Mouse (Mus musculus) ES-Bruce4 (cell line): ENCODE data around the gene Plcb4. TPM values are rescaled to one million over a fixed set of nuclear protein-coding genes. Genes with fewer than 3 reads are reported as not detected.
"Not testable (repeated sequence)": the region's sequence is repeated elsewhere in the genome, so short reads cannot be mapped to it uniquely, and the experiment has no call there.

Experiments
- H3K27ac ChIP-seq: 2 replicates; pipeline ENCODE4 v1.5.1; 2012; ENCODE audit warnings: low read length, inconsistent platforms; ENCODE audit not compliant: insufficient read depth
- H3K27me3 ChIP-seq: 2 replicates; pipeline ENCODE4 v1.6.1; 2012; ENCODE audit warnings: mild to moderate bottlenecking, low read length, inconsistent platforms; ENCODE audit not compliant: control insufficient read depth, poor library complexity, insufficient read depth, severe bottlenecking
- H3K36me3 ChIP-seq: 2 replicates; pipeline ENCODE4 v1.6.1; 2012; ENCODE audit warnings: inconsistent platforms, mild to moderate bottlenecking, low read length, moderate library complexity; ENCODE audit not compliant: control insufficient read depth, poor library complexity, insufficient read depth, severe bottlenecking
- H3K4me1 ChIP-seq: one replicate; pipeline ENCODE4 v1.8.1; 2011; ENCODE audit warnings: low read length; ENCODE audit not compliant: control insufficient read depth, insufficient read depth
- H3K4me3 ChIP-seq: 2 replicates; pipeline ENCODE4 v1.5.1; 2011; ENCODE audit warnings: low read depth, mild to moderate bottlenecking, low read length
- H3K9ac ChIP-seq: 2 replicates; pipeline ENCODE4 v1.6.1; 2012; ENCODE audit warnings: low read depth, mild to moderate bottlenecking, inconsistent platforms; ENCODE audit not compliant: poor library complexity, severe bottlenecking
- H3K9me3 ChIP-seq: replicated peaks from 2 replicates; pipeline ENCODE4 v1.6.1; 2012; ENCODE audit warnings: mild to moderate bottlenecking, low read length, inconsistent platforms; ENCODE audit not compliant: control insufficient read depth, poor library complexity, insufficient read depth, severe bottlenecking
- CTCF ChIP-seq: IDR thresholded peaks from one replicate; pipeline ENCODE4 v1.8.1; 2011; ENCODE audit warnings: low read depth, low read length
- EP300 ChIP-seq: IDR thresholded peaks from 2 replicates; pipeline ENCODE4 v1.6.1; 2011; ENCODE audit warnings: low read depth, low read length; ENCODE audit not compliant: insufficient read depth
- POLR2A ChIP-seq: IDR thresholded peaks from one replicate; pipeline ENCODE4 v1.8.1; 2011; ENCODE audit warnings: low read length; ENCODE audit not compliant: insufficient read depth
- polyA plus RNA-seq: library from polyadenylated mRNA; stranded (reverse); fragments of >200 nt; gene quantifications from 2 replicates; pipeline ENCODE4 v1.2.4, GENCODE M21; 2011; ENCODE audit warnings: low read depth; ENCODE audit not compliant: missing spikeins, insufficient read depth, insufficient read length

The Plcb4 gene
- polyA plus RNA-seq, 1 experiment = 19.3 TPM

DNA sequence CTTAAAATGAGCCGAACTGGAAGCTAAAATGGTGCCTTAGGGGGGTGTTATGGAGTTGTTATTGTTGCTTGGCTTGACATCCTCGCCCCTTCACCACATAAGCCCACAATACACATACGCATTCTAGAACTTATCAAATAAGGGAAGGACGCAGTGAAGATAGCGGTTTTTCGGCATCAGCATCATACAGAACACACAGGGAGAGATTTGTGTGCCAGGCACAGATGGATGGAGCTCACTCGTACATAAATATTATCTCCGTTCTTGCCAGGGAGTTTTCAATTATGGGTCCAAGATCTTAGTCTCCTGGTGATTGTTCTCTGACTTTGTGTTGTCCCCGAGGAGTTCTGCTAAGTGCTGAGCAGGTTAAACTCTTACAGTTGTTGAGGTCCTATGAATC, 50.0 kb downstream of the Plcb4 start:
- Histone ChIP-seq H3K9me3 (no peaks in the 10 kb centered on the region), H3K9ac (no peak overlapping the region), H3K27ac (no peak overlapping the region), H3K4me3 (no peak overlapping the region), H3K36me3 (no peaks in the 10 kb centered on the region), H3K27me3 (no peaks in the 10 kb centered on the region), H3K4me1 (no peaks in the 10 kb centered on the region)
- no peak for TF ChIP-seq CTCF
- no peak for TF ChIP-seq POLR2A
- TF ChIP-seq EP300 = no peak

DNA sequence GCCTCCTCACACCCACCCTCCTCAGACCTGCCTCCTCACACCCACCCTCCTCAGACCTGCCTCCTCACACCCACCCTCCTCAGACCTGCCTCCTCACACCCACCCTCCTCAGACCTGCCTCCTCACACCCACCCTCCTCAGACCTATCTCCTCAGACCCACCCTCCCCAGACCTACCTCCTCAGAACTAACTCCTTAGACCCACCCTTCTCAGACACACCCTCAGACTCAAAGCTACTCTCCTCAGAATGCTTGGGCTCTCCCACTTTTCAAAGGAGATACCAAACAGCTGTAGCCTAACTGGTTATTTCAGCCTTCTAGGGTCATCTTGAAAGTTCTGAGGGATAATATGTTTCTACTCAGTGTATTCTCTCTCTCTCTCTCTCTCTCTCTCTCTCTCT, 50.9 kb downstream of the Plcb4 start:
- not testable (repeated sequence) for H3K9me3 ChIP-seq, H3K4me3 ChIP-seq, H3K4me1 ChIP-seq, H3K27ac ChIP-seq, H3K27me3 ChIP-seq, H3K36me3 ChIP-seq, H3K9ac ChIP-seq

DNA sequence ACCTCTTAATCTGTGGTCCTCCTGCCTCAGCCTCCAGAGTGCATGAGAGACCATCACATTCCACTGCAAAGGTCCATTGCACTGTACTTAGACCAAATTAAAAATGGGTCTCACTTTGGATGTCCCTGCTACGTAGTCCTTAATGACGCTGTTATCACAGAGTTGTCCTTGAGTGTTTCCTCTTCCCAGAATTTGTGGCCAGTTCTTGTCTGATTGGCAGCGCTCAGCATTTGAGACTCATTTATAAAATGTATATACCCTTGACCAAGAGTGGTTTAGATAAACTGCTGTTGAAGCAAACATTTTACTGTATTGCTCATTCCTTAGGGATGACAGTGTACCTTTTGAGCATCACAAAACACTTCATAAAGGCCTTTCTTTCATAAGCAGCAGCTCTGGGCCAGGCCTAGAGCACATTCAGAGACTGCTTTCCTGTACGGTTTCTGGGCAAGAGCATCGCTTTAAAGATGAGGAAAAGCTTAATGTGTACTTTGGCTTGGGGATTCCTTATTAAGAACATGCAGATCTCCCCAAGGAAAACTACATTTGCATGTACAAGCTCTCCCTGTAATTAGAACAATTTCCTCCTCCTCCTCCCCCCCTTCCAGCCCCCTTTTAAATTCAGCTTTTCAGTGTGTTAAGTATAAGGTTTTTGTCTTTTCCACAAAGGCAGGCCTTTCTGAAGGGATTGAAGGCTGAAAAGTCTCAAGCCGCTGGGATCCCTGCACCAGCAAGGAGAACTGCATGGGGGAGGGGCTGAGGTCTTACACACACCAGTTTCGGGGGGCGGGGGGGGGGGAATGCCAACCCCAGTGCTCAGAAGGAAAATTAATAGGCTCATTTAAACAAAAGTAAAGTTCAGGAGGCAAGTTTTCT, 52.5 kb downstream of the Plcb4 start:
- H3K36me3 ChIP-seq = no peaks in the 10 kb centered on the region
- no peaks in the 10 kb centered on the region for H3K27me3 ChIP-seq
- no peaks in the 10 kb centered on the region for H3K9me3 ChIP-seq
- H3K4me1 ChIP-seq = no peaks in the 10 kb centered on the region
- H3K4me3 ChIP-seq = no peak overlapping the region
- H3K9ac ChIP-seq = no peak overlapping the region
- TF ChIP-seq EP300 (no peak), CTCF (no peak), POLR2A (no peak)
- H3K27ac ChIP-seq = no peak overlapping the region

DNA sequence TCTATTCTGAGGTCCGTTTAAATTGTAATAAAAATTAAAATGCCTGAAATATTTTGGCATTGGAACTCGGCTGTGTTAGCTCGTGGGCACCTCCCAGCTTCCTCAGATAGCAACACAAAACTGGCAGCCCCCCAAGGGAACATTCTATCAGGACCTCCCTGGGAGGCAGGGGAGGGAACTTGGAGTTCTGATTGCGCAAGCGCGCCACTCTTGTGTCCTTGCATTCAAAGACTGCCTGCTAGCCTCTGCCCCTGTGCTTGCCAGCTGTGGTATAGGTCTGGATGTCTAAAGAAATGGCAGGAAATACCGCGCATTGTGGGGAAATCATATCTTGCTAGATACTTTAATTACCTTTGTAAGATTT, 53.1 kb downstream of the Plcb4 start:
- no peak overlapping the region for H3K4me3 ChIP-seq

DNA sequence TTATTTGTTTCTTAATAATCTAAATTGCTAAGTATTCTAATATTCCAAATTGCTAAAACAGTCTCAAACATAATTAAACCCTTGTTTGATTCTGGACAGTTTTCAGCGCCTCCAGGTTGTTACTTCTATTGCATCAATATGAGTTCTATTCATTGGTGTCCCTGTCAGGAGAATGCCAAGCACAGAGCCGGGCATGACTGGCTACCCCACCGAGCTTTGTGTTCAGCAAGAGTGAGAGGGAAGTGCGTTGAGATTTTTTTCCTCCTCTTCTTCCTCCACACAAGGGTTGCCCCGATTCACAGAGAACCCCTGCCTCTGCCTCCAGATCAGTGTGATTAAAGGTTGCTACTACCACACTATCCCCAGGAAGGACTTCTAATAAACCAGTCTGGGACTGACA, 53.5 kb downstream of the Plcb4 start:
- no peaks in the 10 kb centered on the region for H3K36me3 ChIP-seq
- no peak overlapping the region for H3K9ac ChIP-seq
- H3K27ac ChIP-seq = no peak overlapping the region
- no peaks in the 10 kb centered on the region for H3K27me3 ChIP-seq
- no peak for TF ChIP-seq EP300
- no peak for TF ChIP-seq CTCF
- no peaks in the 10 kb centered on the region for H3K4me1 ChIP-seq
- no peak overlapping the region for H3K4me3 ChIP-seq
- H3K9me3 ChIP-seq = no peaks in the 10 kb centered on the region

More for the DNA sequence above, 53.1 kb downstream of the Plcb4 start:
- no peaks in the 10 kb centered on the region for H3K9me3 ChIP-seq
- TF ChIP-seq POLR2A (no peak), EP300 (no peak), CTCF (no peak)
- no peak overlapping the region for H3K27ac ChIP-seq
- H3K27me3 ChIP-seq = no peaks in the 10 kb centered on the region
- H3K9ac ChIP-seq = no peak overlapping the region
- H3K4me1 ChIP-seq = no peaks in the 10 kb centered on the region
- no peaks in the 10 kb centered on the region for H3K36me3 ChIP-seq

DNA sequence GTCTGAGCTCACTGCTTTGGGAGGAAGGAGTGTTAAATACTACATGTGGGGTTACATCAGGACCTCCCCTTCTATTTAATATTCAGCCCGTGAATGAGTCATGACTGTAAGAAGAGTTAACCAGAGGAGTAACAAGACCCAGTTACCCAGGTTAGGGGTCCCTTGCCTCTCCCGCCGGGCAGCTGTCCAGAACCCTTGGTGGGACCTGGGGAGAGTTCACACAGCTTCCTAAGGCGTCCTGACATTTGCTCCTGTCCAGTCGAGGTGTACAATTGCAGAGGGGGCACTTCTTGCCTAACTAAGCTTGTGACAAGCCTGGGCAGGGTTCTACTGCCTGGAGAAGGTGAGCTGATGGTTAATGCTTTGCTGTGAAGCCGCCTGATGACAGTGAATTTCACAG, 54.1 kb downstream of the Plcb4 start:
- no peak for TF ChIP-seq EP300
- no peak for TF ChIP-seq CTCF
- no peak for TF ChIP-seq POLR2A
- no peaks in the 10 kb centered on the region for H3K27me3 ChIP-seq
- no peaks in the 10 kb centered on the region for H3K36me3 ChIP-seq
- H3K4me3 ChIP-seq = no peak overlapping the region
- H3K4me1 ChIP-seq = no peaks in the 10 kb centered on the region
- no peak overlapping the region for H3K9ac ChIP-seq
- H3K9me3 ChIP-seq = no peaks in the 10 kb centered on the region
- no peak overlapping the region for H3K27ac ChIP-seq

DNA sequence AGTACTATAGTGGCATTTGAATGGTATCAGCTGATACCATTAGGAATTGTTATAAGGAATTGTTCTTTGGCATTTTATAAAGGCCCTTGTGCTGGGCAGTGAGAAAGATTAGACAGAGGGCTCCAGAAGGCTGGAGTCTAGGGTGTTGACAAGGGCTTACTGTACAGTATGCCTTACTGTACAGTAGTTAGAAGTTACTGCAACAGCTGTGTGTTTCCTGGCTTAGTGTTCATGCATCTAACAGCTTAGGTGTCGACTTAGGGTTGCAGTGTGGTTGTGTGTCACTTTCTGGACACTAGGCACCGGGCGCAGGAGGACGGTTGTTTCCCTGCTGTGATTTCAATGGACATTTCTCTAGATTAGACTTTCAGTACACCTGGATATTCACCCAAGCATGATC, 57.4 kb downstream of the Plcb4 start:
- TF ChIP-seq EP300 (no peak), CTCF (no peak), POLR2A (no peak)
- Histone ChIP-seq H3K4me3 (no peak overlapping the region), H3K27ac (no peak overlapping the region), H3K4me1 (no peaks in the 10 kb centered on the region), H3K9ac (no peak overlapping the region), H3K9me3 (no peaks in the 10 kb centered on the region), H3K27me3 (no peaks in the 10 kb centered on the region), H3K36me3 (no peaks in the 10 kb centered on the region)
